Mouse (Mus musculus) limb, embryonic 14.5 days (tissue): ENCODE results near the gene Olfr1287. TPM values are rescaled to one million over a fixed set of nuclear protein-coding genes. Genes with fewer than 3 reads are reported as not detected.

Experiments
- ATAC-seq: fragments of 200-750 bp; cut with Nextera tagmentation; 2 replicates; pipeline ENCODE4 v1.8.0; 2017; ENCODE audit warnings: low read depth, moderate number of reproducible peaks, moderate TSS enrichment; ENCODE audit not compliant: low FRiP score
- DNase-seq: peaks from one replicate; pipeline ENCODE4 v3.0.0-alpha.2; 2015; ENCODE audit warnings: low spot score
- H3K27ac ChIP-seq: fragments of 300-500 bp; sonication (generic); replicated peaks from 2 replicates; pipeline ENCODE4 v1.5.1; 2014; ENCODE audit warnings: low read depth, mild to moderate bottlenecking, low read length, moderate library complexity, mixed read lengths
- H3K27me3 ChIP-seq: fragments of 300-500 bp; sonication (generic); 2 replicates; pipeline ENCODE4 v1.6.1; 2014; ENCODE audit warnings: low read length, mixed read lengths; ENCODE audit not compliant: control insufficient read depth, insufficient read depth
- H3K36me3 ChIP-seq: fragments of 300-500 bp; sonication (generic); 2 replicates; pipeline ENCODE4 v1.6.1; 2014; ENCODE audit warnings: mild to moderate bottlenecking, low read length, moderate library complexity, mixed read lengths; ENCODE audit not compliant: control insufficient read depth, insufficient read depth
- H3K4me1 ChIP-seq: fragments of 300-500 bp; sonication (generic); 2 replicates; pipeline ENCODE4 v1.6.1; 2014; ENCODE audit warnings: antibody characterized with exemption, low read length, mixed read lengths; ENCODE audit not compliant: control insufficient read depth, insufficient read depth
- H3K4me2 ChIP-seq: fragments of 300-500 bp; sonication (generic); replicated peaks from 2 replicates; pipeline ENCODE4 v1.6.1; 2014; ENCODE audit warnings: low read depth, mild to moderate bottlenecking, low read length, moderate library complexity; ENCODE audit not compliant: severe bottlenecking
- H3K4me3 ChIP-seq: fragments of 300-500 bp; sonication (generic); replicated peaks from 2 replicates; pipeline ENCODE4 v1.5.1; 2014; ENCODE audit warnings: low read length
- H3K9ac ChIP-seq: fragments of 300-500 bp; sonication (generic); 2 replicates; pipeline ENCODE4 v1.6.1; 2014; ENCODE audit warnings: mild to moderate bottlenecking, low read depth, low read length, moderate library complexity; ENCODE audit not compliant: severe bottlenecking
- H3K9me3 ChIP-seq: fragments of 300-500 bp; sonication (generic); 2 replicates; pipeline ENCODE4 v1.6.1; 2016; ENCODE audit warnings: low read length; ENCODE audit not compliant: control insufficient read depth
- POLR2A ChIP-seq: fragments of 200-500 bp; IDR thresholded peaks from 2 replicates; pipeline ENCODE4 v1.8.0; 2012; ENCODE audit warnings: inconsistent platforms, mild to moderate bottlenecking, moderate library complexity, borderline replicate concordance; ENCODE audit not compliant: insufficient read depth, insufficient read length; ENCODE audit errors: extremely low read depth
- WGBS: fragments of 180-500 bp; shearing (Covaris S2); extraction: QIAGEN DNeasy Blood & Tissue Kit; methylation state at CpG from one replicate; pipeline ENCODE4 v1.1.7; 2014; 5-methylcytosine and 5-hydroxymethylcytosine counted together
- polyA plus RNA-seq, 2 experiments: library from polyadenylated mRNA; depleted of rRNA in 1 of 2; stranded (reverse) in 1 of 2; unstranded in 1 of 2; fragments of >200 nt; fragmentation: Nextera tagmentation in 1 of 2; extraction: Ambion mirVana in 1 of 2; gene quantifications; 2 replicates each; pipeline versions ENCODE4 v1.2.1 to v1.2.3; 2012 to 2014

Gene Olfr1287
- polyA plus RNA-seq, 2 experiments: not detected

DNA sequence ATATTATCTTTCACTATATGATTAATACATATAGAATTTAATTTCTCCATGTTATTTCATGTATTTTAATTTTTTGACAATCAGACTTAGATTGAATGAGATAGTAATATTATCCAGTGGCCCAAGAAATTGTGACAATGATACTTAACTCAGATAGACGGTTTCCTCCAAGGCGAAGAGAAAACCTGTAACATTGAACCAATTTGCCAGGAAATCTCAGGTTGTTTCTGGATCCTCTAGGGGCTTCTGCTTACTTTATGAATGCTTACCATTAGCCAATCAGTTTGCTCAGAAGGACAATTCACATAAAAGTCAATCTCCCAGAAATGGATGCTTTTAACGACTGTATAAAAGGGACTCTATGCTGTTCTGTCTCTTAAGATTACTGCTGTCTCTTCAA lies 47.9 kb downstream of the Olfr1287 start, which contains the start of gene Olfr1291-ps1:
Olfr1291-ps1 (plus strand) TSS at position 301 of the 400 bp plus-strand sequence.
- Histone ChIP-seq H3K4me2 (no peak within 1 kb of the TSS), H3K9ac (no peak within 1 kb of the TSS), H3K36me3 (no peaks in the 10 kb centered on the region), H3K4me3 (no peak within 1 kb of the TSS), H3K4me1 (no peaks in the 10 kb centered on the region), H3K27me3 (no peaks in the 10 kb centered on the region), H3K27ac (no peak within 1 kb of the TSS), H3K9me3 (no peaks in the 10 kb centered on the region)
- ATAC-seq: no peak
- no peak for TF ChIP-seq POLR2A
- WGBS: 88% methylated on average over 3 of the region's 3 CpGs
- no peak for DNase-seq

Other genes with a start within 250 kb of the Olfr1287 start
- gene 4930430A15Rik, start 219.5 kb upstream of the Olfr1287 start, polyA plus RNA-seq (2012; rRNA removed): not detected in 2 replicates
- not detected in 2 replicates for gene 4930430A15Rik, start 219.5 kb upstream of the Olfr1287 start, polyA plus RNA-seq (2014; fragmentation: Nextera tagmentation; extraction: Ambion mirVana)
- not detected in 2 replicates for gene Olfr1275, start 213.9 kb upstream of the Olfr1287 start, polyA plus RNA-seq (2012; rRNA removed)
- gene Olfr1275, start 213.9 kb upstream of the Olfr1287 start, polyA plus RNA-seq (2014; fragmentation: Nextera tagmentation; extraction: Ambion mirVana): not detected in 2 replicates
- gene Olfr1276, start 194.6 kb upstream of the Olfr1287 start, polyA plus RNA-seq (2012; rRNA removed): not detected in 2 replicates
- not detected in 2 replicates for gene Olfr1276, start 194.6 kb upstream of the Olfr1287 start, polyA plus RNA-seq (2014; fragmentation: Nextera tagmentation; extraction: Ambion mirVana)
- not detected in 2 replicates for gene Olfr1277, start 175.0 kb upstream of the Olfr1287 start, polyA plus RNA-seq (2012; rRNA removed)
- not detected in 2 replicates for gene Olfr1277, start 175.0 kb upstream of the Olfr1287 start, polyA plus RNA-seq (2014; fragmentation: Nextera tagmentation; extraction: Ambion mirVana)
- gene Olfr1278, start 159.0 kb upstream of the Olfr1287 start, polyA plus RNA-seq (2012; rRNA removed): not detected in 2 replicates
- not detected in 2 replicates for gene Olfr1278, start 159.0 kb upstream of the Olfr1287 start, polyA plus RNA-seq (2014; fragmentation: Nextera tagmentation; extraction: Ambion mirVana)
- not detected in 2 replicates for gene Olfr1279, start 148.5 kb upstream of the Olfr1287 start, polyA plus RNA-seq (2012; rRNA removed)
- gene Olfr1279, start 148.5 kb upstream of the Olfr1287 start, polyA plus RNA-seq (2014; fragmentation: Nextera tagmentation; extraction: Ambion mirVana): not detected in 2 replicates
- not detected in 2 replicates for gene Olfr1280, start 135.1 kb upstream of the Olfr1287 start, polyA plus RNA-seq (2012; rRNA removed)
- gene Olfr1280, start 135.1 kb upstream of the Olfr1287 start, polyA plus RNA-seq (2014; fragmentation: Nextera tagmentation; extraction: Ambion mirVana): not detected in 2 replicates
- gene Olfr1281, start 122.6 kb upstream of the Olfr1287 start, polyA plus RNA-seq (2012; rRNA removed): not detected in 2 replicates
- gene Olfr1281, start 122.6 kb upstream of the Olfr1287 start, polyA plus RNA-seq (2014; fragmentation: Nextera tagmentation; extraction: Ambion mirVana): not detected in 2 replicates
- gene Olfr1282, start 113.1 kb upstream of the Olfr1287 start, polyA plus RNA-seq (2012; rRNA removed): not detected in 2 replicates
- not detected in 2 replicates for gene Olfr1282, start 113.1 kb upstream of the Olfr1287 start, polyA plus RNA-seq (2014; fragmentation: Nextera tagmentation; extraction: Ambion mirVana)
- not detected in 2 replicates for gene Olfr1283, start 82.4 kb upstream of the Olfr1287 start, polyA plus RNA-seq (2012; rRNA removed)
- gene Olfr1283, start 82.4 kb upstream of the Olfr1287 start, polyA plus RNA-seq (2014; fragmentation: Nextera tagmentation; extraction: Ambion mirVana): not detected in 2 replicates
- not detected in 2 replicates for gene Olfr1284, start 73.6 kb upstream of the Olfr1287 start, polyA plus RNA-seq (2012; rRNA removed)
- gene Olfr1284, start 73.6 kb upstream of the Olfr1287 start, polyA plus RNA-seq (2014; fragmentation: Nextera tagmentation; extraction: Ambion mirVana): not detected in 2 replicates
- not detected in 2 replicates for gene Olfr1286, start 26.0 kb upstream of the Olfr1287 start, polyA plus RNA-seq (2012; rRNA removed)
- gene Olfr1286, start 26.0 kb upstream of the Olfr1287 start, polyA plus RNA-seq (2014; fragmentation: Nextera tagmentation; extraction: Ambion mirVana): not detected in 2 replicates
- not detected in 2 replicates for gene Olfr1288, start 25.0 kb downstream of the Olfr1287 start, polyA plus RNA-seq (2012; rRNA removed)
- gene Olfr1288, start 25.0 kb downstream of the Olfr1287 start, polyA plus RNA-seq (2014; fragmentation: Nextera tagmentation; extraction: Ambion mirVana): not detected in 2 replicates
- gene Olfr1289, start 31.7 kb downstream of the Olfr1287 start, polyA plus RNA-seq (2012; rRNA removed): not detected in 2 replicates
- gene Olfr1289, start 31.7 kb downstream of the Olfr1287 start, polyA plus RNA-seq (2014; fragmentation: Nextera tagmentation; extraction: Ambion mirVana): not detected in 2 replicates
- gene Olfr1290, start 44.7 kb downstream of the Olfr1287 start, polyA plus RNA-seq (2012; rRNA removed): not detected in 2 replicates
- gene Olfr1290, start 44.7 kb downstream of the Olfr1287 start, polyA plus RNA-seq (2014; fragmentation: Nextera tagmentation; extraction: Ambion mirVana): not detected in 2 replicates
- not detected in 2 replicates for gene Olfr1291-ps1, start 48.0 kb downstream of the Olfr1287 start, polyA plus RNA-seq (2012; rRNA removed)
- not detected in 2 replicates for gene Olfr1291-ps1, start 48.0 kb downstream of the Olfr1287 start, polyA plus RNA-seq (2014; fragmentation: Nextera tagmentation; extraction: Ambion mirVana)
- not detected in 2 replicates for gene Olfr1293-ps, start 76.1 kb downstream of the Olfr1287 start, polyA plus RNA-seq (2012; rRNA removed)
- gene Olfr1293-ps, start 76.1 kb downstream of the Olfr1287 start, polyA plus RNA-seq (2014; fragmentation: Nextera tagmentation; extraction: Ambion mirVana): not detected in 2 replicates
- not detected in 2 replicates for gene Olfr1294, start 91.1 kb downstream of the Olfr1287 start, polyA plus RNA-seq (2012; rRNA removed)
- not detected in 2 replicates for gene Olfr1294, start 91.1 kb downstream of the Olfr1287 start, polyA plus RNA-seq (2014; fragmentation: Nextera tagmentation; extraction: Ambion mirVana)
- gene Olfr1295, start 120.5 kb downstream of the Olfr1287 start, polyA plus RNA-seq (2012; rRNA removed): not detected in 2 replicates
- gene Olfr1295, start 120.5 kb downstream of the Olfr1287 start, polyA plus RNA-seq (2014; fragmentation: Nextera tagmentation; extraction: Ambion mirVana): not detected in 2 replicates
- gene Olfr1297, start 177.4 kb downstream of the Olfr1287 start, polyA plus RNA-seq (2012; rRNA removed): not detected in 2 replicates
- not detected in 2 replicates for gene Olfr1297, start 177.4 kb downstream of the Olfr1287 start, polyA plus RNA-seq (2014; fragmentation: Nextera tagmentation; extraction: Ambion mirVana)
- not detected in 2 replicates for gene Olfr1298, start 200.1 kb downstream of the Olfr1287 start, polyA plus RNA-seq (2012; rRNA removed)
- gene Olfr1298, start 200.1 kb downstream of the Olfr1287 start, polyA plus RNA-seq (2014; fragmentation: Nextera tagmentation; extraction: Ambion mirVana): not detected in 2 replicates
- not detected in 2 replicates for gene Olfr1299, start 212.3 kb downstream of the Olfr1287 start, polyA plus RNA-seq (2012; rRNA removed)
- not detected in 2 replicates for gene Olfr1299, start 212.3 kb downstream of the Olfr1287 start, polyA plus RNA-seq (2014; fragmentation: Nextera tagmentation; extraction: Ambion mirVana)